Mouse (Mus musculus) erythroblast, adult 5-6 weeks (primary cell): Measurements from ENCODE around the gene Cacng7. TPM values are rescaled to one million over a fixed set of nuclear protein-coding genes. Genes with fewer than 3 reads are reported as not detected.

Experiments
- ATAC-seq: replicated peaks from 2 replicates; pipeline ENCODE4 v1.8.0; 2016; ENCODE audit warnings: moderate number of reproducible peaks, mild to moderate bottlenecking, moderate TSS enrichment, inconsistent platforms; ENCODE audit not compliant: poor library complexity, low FRiP score, severe bottlenecking
- total RNA-seq, 2 experiments: library from RNA; stranded (forward) in 1 of 2; stranded (reverse) in 1 of 2; fragments of 150-400 nt in 1 of 2; fragments of 200-764, 138-1000 nt in 1 of 2; gene quantifications; 2 replicates each; pipeline versions ENCODE4 v1.2.3 to v1.2.4; 2015 to 2017; ENCODE audit warnings: low replicate concordance in 2 of 2

Gene Cacng7
- total RNA-seq, 2 experiments from 2014 or later, result 0.26 TPM; not detected in 1

DNA sequence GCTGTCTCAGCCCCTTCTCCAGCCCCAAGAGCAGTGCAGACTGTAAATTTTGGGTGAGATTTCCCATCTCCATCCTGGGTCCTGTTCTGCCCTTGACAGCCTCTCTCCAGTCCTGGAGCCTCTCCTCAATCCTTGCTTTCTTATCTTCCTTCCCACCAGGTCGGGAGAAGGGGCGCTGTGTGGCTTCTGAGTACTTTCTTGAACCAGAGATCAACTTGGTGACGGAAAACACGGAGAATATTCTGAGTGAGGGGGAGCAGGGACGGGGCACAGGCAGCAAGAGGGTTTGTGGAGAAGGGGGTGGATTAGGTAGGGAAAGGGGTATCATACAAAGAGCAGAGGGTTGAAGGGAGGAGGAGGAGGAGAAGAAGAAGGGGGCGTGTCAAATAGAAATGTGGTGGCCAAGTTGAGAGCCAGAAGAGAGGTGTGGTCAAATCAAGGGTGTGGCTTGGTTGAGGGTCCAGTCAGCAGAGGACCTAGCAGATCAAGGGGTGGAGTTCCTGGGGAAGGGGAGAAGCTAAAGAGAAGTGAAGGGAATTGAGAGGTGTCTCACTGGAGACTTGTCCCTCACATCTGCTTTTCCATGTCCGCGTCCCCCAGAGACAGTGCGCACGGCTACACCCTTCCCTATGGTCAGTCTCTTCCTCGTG, 5.7 kb downstream of the Cacng7 start:
- no peak for ATAC-seq

DNA sequence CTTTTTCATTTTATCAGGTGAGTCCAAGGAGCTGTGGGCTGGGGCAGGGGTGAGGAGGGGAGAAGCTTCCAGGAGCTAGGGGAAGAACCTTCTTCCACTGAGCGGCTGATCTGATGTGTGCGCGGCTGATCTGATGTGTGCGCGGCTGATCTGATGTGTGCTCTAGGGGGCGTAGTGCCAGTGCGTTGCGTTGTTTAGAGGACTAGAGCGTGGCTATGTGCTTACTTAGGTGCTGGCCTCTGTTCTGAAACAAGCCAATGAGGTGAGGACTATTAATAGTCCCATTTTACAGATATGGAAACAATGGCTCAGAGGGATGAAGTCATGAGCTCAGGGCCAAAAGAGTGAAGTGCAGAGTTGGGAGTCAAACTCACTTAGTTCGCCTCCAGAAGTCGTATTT, 6.3 kb downstream of the Cacng7 start:
- no peak for ATAC-seq

DNA sequence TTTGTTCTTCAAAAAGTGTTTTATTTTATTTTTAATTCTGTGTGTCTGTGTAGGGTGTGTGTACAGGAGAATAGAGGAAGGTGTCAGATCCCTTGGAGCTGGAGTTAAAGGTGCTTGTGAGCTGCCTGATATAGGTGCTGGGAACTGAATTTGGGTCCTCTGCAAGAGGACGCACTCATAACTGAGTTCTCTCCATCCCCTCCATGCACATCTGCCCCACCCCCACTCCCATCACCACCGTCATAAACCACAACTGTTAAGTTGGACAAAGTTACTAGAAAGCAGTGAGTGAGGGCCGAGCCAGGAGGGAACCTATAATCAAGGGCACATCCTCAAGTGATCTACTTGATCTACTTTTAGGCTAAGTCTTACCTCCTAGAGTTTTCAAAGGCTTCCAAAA, 11.1 kb downstream of the Cacng7 start:
- ATAC-seq, result no peak

DNA sequence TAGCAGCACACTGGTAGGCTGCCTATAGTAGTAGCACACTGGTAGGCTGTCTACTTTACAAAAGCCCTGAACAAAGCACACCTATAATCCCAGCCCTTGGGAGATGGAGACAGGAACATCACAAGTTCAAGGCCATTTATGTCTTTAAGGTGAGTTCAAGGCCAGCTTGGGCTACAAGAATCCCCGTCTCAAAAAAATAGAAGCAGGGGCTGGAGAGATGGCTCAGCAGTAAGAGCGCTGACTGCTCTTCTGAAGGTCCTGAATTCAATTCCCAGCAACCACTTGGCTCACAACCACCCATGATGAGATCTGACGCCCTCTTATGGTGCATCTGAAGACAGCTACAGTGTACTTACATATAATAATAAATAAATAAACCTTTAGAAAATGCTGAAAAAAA, 12.5 kb downstream of the Cacng7 start:
- ATAC-seq, result no peak

DNA sequence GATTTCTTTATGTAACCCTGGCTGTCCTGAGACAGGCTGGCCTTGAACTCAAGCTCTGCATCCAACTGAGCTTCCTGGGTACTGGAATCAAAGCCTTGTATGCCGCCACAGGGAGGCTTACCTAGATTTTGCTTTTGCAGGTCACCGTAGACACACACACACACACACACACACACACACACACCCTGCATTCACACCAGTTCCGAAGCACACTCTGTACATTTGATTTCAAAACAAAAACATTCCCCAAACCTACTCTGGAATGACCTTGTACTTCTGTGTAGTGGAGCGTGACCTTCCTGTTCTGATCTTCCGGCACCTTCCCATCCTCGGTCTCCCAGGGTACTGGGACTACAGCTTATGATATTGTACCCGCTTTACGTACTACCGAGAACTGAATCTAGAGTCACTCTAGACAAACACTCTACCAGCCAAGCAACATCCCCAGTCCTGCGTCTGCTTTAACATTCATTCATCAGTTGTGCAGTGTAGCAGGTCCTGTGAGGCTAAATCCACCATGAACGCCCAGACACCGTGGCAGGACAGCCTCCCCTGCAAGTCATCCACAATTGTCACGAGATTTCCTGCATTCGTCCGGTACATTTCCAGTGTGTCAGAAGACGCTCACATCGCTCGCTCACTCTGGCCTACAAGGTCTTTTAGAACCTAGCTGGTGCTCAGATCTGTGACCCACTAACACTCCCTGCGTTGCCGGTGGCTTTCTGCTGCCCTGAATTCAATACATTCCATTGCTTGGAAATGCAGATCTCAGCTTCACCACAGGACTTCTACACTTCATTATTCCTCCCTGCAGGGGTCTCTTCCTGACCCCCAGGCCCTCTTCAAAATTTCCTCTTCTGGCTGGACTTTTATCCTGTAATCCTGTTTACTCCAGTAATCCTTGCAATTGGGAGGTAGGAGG, 14.9 kb downstream of the Cacng7 start:
- no peak for ATAC-seq

DNA sequence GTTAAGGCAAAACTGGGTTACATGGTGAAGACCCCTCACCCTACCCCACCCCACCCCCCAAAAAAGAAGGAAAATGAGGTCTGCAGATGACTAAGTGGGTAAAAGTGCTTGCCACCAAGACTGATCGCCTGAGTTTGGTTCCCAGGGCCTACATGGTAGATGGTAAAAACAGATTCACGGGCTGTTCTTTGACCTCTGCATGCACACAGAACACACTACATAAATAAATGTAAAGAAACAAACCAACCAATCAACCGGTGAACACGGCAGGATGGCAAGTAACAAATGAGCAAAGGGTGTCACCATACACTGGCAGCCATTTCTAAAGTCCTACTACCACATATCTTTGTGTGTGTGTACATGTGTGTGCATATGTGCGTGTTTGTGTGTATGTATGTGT, 15.6 kb downstream of the Cacng7 start:
- no peak for ATAC-seq

DNA sequence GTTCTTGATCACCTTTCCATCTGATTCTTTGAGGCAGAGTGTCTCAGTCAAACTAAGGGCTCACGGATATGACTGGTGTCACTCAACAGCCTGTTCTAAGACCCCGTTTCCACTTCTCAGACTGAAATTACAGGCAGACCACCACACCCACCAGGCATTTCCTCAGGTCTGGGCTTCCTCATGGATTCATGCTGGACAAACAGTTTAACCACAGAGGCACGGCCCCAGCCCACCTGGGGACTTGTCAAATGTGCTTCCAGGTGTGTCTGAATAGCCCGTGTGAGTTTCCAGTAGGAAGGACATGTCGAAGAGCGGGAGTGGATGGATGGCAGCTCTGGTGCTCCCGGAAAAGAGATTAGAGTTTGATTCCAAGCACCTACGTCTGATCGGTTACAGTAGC, 17.0 kb downstream of the Cacng7 start:
- ATAC-seq, result no peak

DNA sequence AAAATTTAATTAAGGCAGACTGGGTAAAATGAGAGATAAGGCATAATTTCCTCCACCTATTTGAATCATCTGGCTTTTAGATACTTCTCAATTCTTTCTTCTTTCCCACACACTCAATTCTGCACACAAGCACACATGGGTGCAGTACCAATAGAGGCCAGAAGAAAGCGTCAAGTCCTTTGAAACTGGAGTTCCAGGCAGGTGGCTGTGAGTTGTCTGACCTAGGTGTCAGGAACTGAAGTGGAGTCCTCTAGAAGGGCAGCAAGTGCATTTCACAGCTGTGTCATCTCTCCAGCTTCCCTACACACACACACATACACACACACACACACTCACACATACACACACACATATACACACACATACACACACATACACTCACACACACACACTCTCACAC, 18.8 kb downstream of the Cacng7 start:
- ATAC-seq, result no peak

DNA sequence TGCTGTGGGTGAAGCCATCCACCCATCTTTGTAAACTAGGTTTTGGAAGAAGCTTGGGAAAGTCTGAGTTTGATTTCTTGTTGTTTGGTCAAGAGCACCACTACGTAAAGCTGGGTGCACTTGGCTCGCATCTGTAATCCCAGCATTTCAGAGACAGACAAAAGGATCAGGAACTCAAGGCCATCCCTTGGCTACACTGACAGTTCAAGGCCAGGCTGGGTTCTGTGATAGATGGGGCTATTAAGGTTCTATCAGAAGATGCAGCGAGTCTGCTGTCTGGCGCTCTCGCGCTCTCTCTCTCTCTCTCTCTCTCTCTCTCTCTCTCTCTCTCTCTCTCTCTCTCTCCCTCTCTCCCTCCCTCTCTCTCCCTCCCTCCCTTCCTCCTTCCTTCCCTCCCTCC, 22.1 kb downstream of the Cacng7 start:
- ATAC-seq, result no peak

DNA sequence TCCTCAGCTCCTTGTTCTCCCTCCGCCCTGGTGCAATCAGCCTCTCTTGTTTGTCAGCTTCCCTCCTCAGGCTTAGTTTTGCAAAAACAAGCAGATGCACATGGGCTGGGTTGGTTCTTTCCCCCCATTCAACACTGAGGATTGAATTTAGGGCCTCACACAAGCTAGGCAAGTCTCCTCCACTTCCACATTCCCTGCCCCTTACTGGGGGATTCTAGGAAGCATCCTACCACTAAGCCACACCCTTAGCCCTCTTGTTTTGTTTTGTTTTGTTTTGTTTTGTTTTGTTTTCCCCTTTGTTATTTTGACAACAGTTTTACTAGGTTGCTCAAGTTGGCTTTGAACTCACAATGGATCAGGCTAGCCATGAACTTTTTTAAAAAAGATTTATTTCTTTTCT, 27.9 kb downstream of the Cacng7 start:
- no peak for ATAC-seq

DNA sequence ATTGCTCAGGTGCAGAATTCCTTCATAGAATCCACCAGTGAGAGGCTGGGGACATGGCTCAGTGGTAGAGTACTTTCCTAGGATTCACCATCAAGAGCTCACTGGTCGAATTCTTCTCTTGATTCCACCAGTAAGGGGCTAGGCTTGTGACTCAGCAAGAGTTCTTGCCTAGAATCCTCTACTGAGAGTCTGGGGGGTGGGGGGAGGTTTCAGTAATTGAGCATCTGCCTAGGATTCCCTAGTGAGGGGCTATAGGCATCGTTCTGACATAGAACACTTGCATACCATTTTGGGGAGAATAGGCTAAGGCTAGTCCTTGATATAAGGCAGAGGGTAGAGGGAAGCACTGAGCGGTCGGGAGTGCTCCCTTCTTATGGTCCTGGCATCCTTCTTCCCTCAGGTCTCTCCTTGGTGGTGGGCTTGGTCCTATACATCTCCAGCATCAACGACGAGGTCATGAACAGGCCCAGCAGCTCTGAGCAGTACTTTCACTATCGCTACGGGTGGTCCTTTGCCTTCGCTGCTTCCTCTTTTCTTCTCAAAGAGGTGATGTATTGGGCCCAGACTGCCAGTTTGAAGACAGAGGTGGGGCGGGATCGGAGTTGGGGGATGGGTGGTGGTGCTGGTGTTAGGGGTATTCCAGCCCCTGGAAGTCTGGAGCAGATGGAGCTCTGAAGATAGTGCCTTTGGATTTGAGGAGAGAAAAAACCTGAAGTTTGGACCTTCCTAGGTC, 33.0 kb downstream of the Cacng7 start:
- ATAC-seq, result no peak

DNA sequence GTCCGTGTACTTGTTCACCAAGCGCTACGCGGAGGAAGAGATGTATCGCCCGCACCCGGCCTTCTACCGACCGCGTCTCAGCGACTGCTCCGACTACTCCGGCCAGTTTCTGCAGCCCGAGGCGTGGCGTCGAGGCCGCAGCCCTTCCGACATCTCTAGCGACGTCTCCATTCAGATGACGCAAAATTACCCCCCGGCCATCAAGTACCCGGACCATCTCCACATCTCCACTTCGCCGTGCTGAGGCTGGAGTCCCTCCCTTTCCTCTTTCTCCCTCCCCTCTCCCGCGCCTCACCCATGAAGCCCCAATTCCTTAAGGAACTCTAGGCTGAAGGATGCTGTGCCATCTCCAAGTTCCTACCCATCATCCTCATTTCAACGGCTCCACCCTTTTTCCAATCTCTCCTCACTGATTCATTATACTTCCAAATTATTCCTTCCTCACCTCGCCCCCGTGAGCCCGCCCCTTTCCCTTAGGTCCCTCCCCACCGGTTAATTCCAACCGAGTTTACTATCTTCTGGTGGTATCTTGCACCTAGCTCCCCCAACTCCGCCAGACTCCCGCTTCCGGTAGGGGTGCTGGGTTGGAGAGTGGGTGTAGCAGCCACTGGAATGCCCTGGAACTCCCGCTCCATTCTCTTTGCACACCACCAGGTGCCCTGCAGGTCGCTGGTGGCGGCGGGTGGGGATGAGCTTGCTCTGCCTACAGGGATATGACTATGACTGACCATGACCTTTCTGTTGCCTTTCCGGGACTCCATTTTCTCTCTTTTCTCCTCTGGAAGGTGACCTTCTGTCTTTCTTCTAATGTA, 34.2 kb downstream of the Cacng7 start:
- ATAC-seq, result no peak

DNA sequence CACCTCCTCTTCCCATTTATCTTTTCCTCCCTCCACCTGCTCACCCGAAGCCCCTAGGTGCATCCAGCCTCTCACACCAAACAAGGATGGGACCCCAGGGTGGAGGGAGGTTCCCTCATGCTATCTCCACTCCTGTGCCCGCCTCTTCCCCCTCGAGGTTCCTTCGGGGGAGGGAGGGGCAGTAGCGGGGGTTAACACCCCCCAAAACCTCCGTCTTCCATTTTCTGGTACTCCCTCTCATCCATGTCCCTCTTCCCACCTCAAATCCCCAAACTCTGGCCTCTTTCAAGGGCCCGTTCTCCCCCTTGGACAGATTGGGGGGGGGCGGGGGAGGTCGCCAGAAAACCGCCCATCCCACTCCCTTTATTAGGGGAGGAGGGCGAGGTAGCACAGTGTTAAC, 34.8 kb downstream of the Cacng7 start:
- ATAC-seq, result no peak

DNA sequence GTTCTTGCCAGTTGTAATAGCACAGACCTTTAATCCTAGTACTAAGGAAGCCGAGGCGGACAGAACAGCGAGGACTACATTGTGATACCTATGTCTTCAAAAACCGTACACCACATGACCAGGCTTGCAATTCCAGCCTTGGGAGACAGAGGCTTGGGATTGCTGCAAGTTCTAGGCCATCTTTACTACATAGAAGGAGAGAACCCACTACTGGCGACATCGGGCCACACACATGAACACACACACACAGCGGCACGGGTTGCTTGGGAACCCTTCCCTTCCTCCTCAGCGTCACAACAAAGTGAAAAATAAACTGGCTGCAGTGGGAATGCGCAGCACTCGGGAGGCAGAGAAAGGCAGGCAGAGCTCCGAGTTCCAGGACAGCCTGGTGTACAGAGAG, 35.6 kb downstream of the Cacng7 start:
- no peak for ATAC-seq

DNA sequence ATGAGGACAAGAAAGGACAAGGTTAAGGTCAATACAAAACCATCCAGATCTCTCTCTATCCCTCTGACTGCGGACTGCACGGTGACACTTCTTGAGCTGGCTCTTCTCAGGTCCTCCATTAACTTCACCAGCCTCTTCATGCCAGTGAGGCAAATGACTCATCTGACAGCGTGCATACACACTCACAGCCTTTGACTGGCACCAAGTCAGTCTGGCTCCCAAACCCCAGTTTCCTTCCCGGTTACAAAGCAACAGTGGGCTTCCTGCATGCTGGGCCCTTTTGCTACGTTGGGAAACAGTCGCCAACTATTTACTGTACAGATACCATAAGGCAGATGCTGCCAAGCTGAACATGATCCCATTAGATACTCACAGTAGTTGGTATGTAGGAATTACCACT, 36.4 kb downstream of the Cacng7 start:
- no peak for ATAC-seq

DNA sequence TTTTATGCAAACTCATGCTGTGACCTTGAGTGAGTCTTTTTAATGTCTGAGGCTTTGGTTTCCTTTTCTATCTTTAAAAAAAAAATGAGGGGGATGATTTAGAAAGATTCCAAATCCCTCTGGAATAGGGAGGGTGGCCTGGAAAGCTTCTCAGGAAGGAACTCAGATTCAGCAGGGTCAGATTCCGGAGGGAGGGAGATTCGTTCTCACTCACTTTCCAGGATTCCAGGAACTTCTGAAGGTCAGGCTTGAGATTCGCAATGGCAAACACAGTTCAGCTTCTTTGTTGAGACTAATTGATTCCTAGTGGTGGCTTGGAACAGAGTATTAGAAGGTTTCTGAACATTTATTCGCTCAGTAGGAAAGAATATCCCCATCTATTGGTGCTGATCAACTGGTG, 37.7 kb downstream of the Cacng7 start:
- no peak for ATAC-seq

DNA sequence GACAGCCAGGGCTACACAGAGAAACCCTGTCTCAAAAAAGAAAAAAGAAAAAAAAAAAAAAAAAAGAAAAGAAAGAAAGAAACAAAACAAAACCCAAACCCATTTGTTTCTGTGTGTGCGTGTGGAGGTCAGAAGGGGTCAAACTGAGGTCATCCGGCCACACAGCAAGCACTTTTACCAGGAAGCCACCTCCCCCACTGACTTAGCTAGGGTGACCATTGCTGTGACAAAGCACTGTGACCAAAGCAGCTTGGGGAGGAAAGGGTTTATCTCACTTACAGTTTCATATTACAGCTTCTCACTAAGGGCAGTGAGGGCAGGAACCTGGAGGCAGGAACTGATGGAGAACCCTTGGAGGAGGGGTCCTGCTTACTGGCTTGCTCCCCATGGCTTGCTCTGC, 39.6 kb downstream of the Cacng7 start:
- no peak for ATAC-seq

DNA sequence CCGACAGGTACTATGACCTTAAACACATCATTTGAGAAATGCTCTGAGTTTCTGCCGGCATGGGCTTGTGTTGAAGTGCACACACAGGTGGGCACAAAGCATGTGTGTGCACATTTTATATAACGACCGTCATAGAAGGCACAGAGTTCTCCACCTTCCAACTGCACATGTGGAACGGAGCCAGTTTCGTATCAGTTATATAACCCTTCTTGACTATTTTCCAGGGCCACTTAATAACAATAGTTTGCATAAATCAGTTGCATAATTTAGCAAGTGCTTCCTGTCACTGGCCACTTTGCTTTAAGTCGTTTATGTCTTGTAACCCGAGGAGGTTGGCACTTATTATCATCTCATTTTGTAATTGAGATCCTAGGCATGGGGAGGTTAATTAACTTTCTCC, 41.0 kb downstream of the Cacng7 start:
- ATAC-seq, result no peak

DNA sequence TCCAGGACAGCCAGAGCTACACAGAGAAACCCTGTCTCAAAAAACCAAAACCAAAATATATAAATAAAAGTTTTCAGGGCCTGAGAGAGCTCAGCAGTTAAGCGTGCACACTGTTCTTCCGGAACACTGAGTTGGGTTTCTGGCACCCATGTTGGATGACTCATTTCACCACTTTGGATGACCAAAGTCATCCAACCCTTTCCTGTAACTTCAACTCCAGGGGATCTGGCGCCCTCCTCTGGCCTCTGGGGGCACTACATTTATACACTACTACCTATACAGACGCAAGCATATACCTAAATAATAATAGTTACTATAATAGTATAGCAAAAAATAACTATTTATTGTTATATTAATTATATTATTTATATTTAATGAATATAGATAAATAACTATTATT, 44.1 kb downstream of the Cacng7 start:
- no peak for ATAC-seq

DNA sequence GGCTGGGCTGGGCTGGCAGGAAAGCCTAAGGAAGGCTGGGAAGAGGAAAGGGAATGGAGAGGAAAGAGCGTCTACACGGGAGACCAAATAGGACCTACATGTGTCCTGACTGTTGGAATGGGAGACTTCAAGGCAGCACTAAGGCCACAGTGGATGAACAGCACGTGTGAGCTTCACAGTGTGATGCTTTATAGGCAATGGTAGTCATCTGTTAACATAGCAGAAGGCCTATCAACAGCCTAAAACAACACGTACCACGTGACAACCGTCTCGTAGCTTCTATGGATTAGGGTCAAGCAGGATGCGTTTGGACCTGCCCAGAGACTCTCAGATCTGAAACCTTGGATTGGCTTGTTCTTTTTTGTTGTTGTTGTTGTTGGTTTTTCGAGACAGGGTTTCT, 49.4 kb downstream of the Cacng7 start:
- no peak for ATAC-seq
